Mouse (Mus musculus) macrophage (primary cell): ENCODE results near the gene Fndc8. TPM values are rescaled to one million over a fixed set of nuclear protein-coding genes. Genes with fewer than 3 reads are reported as not detected.

Experiments used
- H3K27ac ChIP-seq: fragments of 350-480 bp; formaldehyde crosslinking; 2 replicates; pipeline ENCODE4 v1.9.0; 2021
- H3K36me3 ChIP-seq: fragments of 350-480 bp; formaldehyde crosslinking; 2 replicates; pipeline ENCODE4 v1.9.0; 2021; ENCODE audit errors: inconsistent target
- H3K4me3 ChIP-seq: fragments of 350-480 bp; formaldehyde crosslinking; 2 replicates; pipeline ENCODE4 v1.9.0; 2021; ENCODE audit errors: inconsistent target
- H3K79me2 ChIP-seq: fragments of 350-480 bp; formaldehyde crosslinking; 2 replicates; pipeline ENCODE4 v1.9.0; 2021; ENCODE audit errors: inconsistent target
- WGBS: methylation state at CpG from one replicate; pipeline ENCODE4 v1.1.7; 2026; ENCODE audit warnings: inconsistent platforms; ENCODE audit not compliant: missing documents; 5-methylcytosine and 5-hydroxymethylcytosine counted together
- polyA plus RNA-seq: library from polyadenylated mRNA; stranded (reverse); fragments of 250-400 nt; gene quantifications from 3 replicates; pipeline ENCODE4 v1.2.4, GENCODE M21; 2018; ENCODE audit warnings: inconsistent platforms

Gene Fndc8
- polyA plus RNA-seq, 1 experiment from 2014 or later = not detected

GRCm38 (mm10) chr11:82860759-82861158 lies 31.2 kb upstream of the Fndc8 start:
- no peaks in the 10 kb centered on the region for H3K36me3 ChIP-seq
- WGBS = 52% methylated on average over 6 of the region's 6 CpGs

GRCm38 (mm10) chr11:82861558-82861957 lies 30.4 kb upstream of the Fndc8 start:
- no peak overlapping the region for H3K27ac ChIP-seq

More at GRCm38 (mm10) chr11:82860759-82861158, 31.2 kb upstream of the Fndc8 start:
- Histone ChIP-seq H3K79me2 (peaks cover 84% of the 10 kb centered on the region; the same call in 1 of the 2 replicates), H3K27ac (no peak overlapping the region), H3K4me3 (no peak overlapping the region)

GRCm38 (mm10) chr11:82862638-82863037 lies 29.3 kb upstream of the Fndc8 start:
- Histone ChIP-seq H3K27ac (no peak overlapping the region), H3K36me3 (no peaks in the 10 kb centered on the region), H3K4me3 (no peak overlapping the region), H3K79me2 (peaks cover 79% of the 10 kb centered on the region; the same call in 1 of the 2 replicates)
- WGBS = 80% methylated on average over 9 of the region's 9 CpGs

More at GRCm38 (mm10) chr11:82861558-82861957, 30.4 kb upstream of the Fndc8 start:
- 88% methylated on average over 8 of the region's 8 CpGs for WGBS
- Histone ChIP-seq H3K36me3 (no peaks in the 10 kb centered on the region), H3K4me3 (no peak overlapping the region), H3K79me2 (peaks cover 80% of the 10 kb centered on the region; the same call in 1 of the 2 replicates)

- WGBS = 95% methylated on average over 2 of the region's 2 CpGs
- Histone ChIP-seq H3K36me3 (no peaks in the 10 kb centered on the region), H3K79me2 (peaks cover 80% of the 10 kb centered on the region; the same call in 1 of the 2 replicates), H3K27ac (no peak overlapping the region), H3K4me3 (no peak overlapping the region)
Observed at GRCm38 (mm10) chr11:82863059-82863458, 28.9 kb upstream of the Fndc8 start.

- Histone ChIP-seq H3K27ac (no peak overlapping the region), H3K79me2 (peaks cover 80% of the 10 kb centered on the region; the same call in 1 of the 2 replicates), H3K36me3 (no peaks in the 10 kb centered on the region), H3K4me3 (no peak overlapping the region)
- 96% methylated on average over 4 of the region's 4 CpGs for WGBS
Observed at GRCm38 (mm10) chr11:82863488-82863931, 28.4 kb upstream of the Fndc8 start.

- H3K79me2 ChIP-seq = peaks cover 70% of the 10 kb centered on the region; the same call in 1 of the 2 replicates
- no peak overlapping the region for H3K27ac ChIP-seq
- H3K4me3 ChIP-seq = no peak overlapping the region
- no peaks in the 10 kb centered on the region for H3K36me3 ChIP-seq
- WGBS = 93% methylated on average over 6 of the region's 10 CpGs
Observed at GRCm38 (mm10) chr11:82865957-82866356, 26.0 kb upstream of the Fndc8 start.

- Histone ChIP-seq H3K36me3 (no peaks in the 10 kb centered on the region), H3K27ac (no peak overlapping the region), H3K4me3 (no peak overlapping the region), H3K79me2 (peaks cover 60% of the 10 kb centered on the region; the same call in 1 of the 2 replicates)
- 53% methylated on average over 7 of the region's 7 CpGs for WGBS
Observed at GRCm38 (mm10) chr11:82866850-82867564, 24.9 kb upstream of the Fndc8 start.

GRCm38 (mm10) chr11:82867956-82868355 lies 24.0 kb upstream of the Fndc8 start:
- no peak overlapping the region for H3K4me3 ChIP-seq
- H3K79me2 ChIP-seq = peaks cover 50% of the 10 kb centered on the region; the same call in 1 of the 2 replicates
- no peaks in the 10 kb centered on the region for H3K36me3 ChIP-seq
- no peak overlapping the region for H3K27ac ChIP-seq
- 68% methylated on average over 5 of the region's 5 CpGs for WGBS

- Histone ChIP-seq H3K79me2 (peaks cover 43% of the 10 kb centered on the region; the same call in 1 of the 2 replicates), H3K27ac (peak overlapping the region; percentile 77; the same call in 1 of the 2 replicates), H3K4me3 (peak overlapping the region; percentile 59; the same call in 1 of the 2 replicates), H3K36me3 (no peaks in the 10 kb centered on the region)
- WGBS = 43% methylated on average over 9 of the region's 9 CpGs
Observed at GRCm38 (mm10) chr11:82869506-82870172, 22.3 kb upstream of the Fndc8 start.

- under 1% methylated on average over 32 of the region's 36 CpGs for WGBS
- Histone ChIP-seq H3K79me2 (peaks cover 36% of the 10 kb centered on the region; the same call in 1 of the 2 replicates), H3K36me3 (no peaks in the 10 kb centered on the region), H3K27ac (peak overlapping the region; percentile 77), H3K4me3 (peak overlapping the region; percentile 59)
Observed at GRCm38 (mm10) chr11:82870173-82871030, 21.5 kb upstream of the Fndc8 start.

GRCm38 (mm10) chr11:82871031-82871446 lies 20.9 kb upstream of the Fndc8 start, which contains the start of gene Rffl:
Rffl (minus strand) TSS chr11:82871210.
- Histone ChIP-seq H3K4me3 (peak within 1 kb of the TSS; percentile 59), H3K27ac (peak within 1 kb of the TSS; percentile 77), H3K36me3 (no peaks in the 10 kb centered on the region), H3K79me2 (peaks cover 29% of the 10 kb centered on the region; the same call in 1 of the 2 replicates)
- 0% methylated on average over 35 of the region's 43 CpGs for WGBS

GRCm38 (mm10) chr11:82874924-82875323 lies 17.0 kb upstream of the Fndc8 start:
- Histone ChIP-seq H3K79me2 (no peaks in the 10 kb centered on the region), H3K36me3 (peaks cover 5% of the 10 kb centered on the region; the same call in 1 of the 2 replicates), H3K4me3 (no peak overlapping the region), H3K27ac (no peak overlapping the region)
- WGBS = 100% methylated on average over 3 of the region's 5 CpGs

GRCm38 (mm10) chr11:82875631-82876030 lies 16.3 kb upstream of the Fndc8 start:
- WGBS = 100% methylated on average over 5 of the region's 5 CpGs
- Histone ChIP-seq H3K27ac (no peak overlapping the region), H3K79me2 (no peaks in the 10 kb centered on the region), H3K4me3 (no peak overlapping the region), H3K36me3 (peaks cover 5% of the 10 kb centered on the region; the same call in 1 of the 2 replicates)
